Mouse (Mus musculus): ENCODE results near the gene C3ar1. TPM values are rescaled to one million over a fixed set of nuclear protein-coding genes. Genes with fewer than 3 reads are reported as not detected.
A peak's percentile ranks its signal among the peaks of the same experiment; 100 is the strongest.

The C3ar1 gene
- polyA plus RNA-seq, 1 experiment from 2014 or later, result 2.9 TPM

- Histone ChIP-seq H3K4me1 (ENCODE audit: control insufficient read depth, insufficient read depth, low read length) (no peaks in the 10 kb centered on the region), H3K9me3 (ENCODE audit: control insufficient read depth, low read depth, low read length) (no peaks in the 10 kb centered on the region), H3K36me3 (ENCODE audit: control insufficient read depth, insufficient read depth, low read length) (peaks cover 29% of the 10 kb centered on the region), H3K27me3 (ENCODE audit: control insufficient read depth, insufficient read depth, low read length) (no peaks in the 10 kb centered on the region), H3K4me2 (replicated peaks; ENCODE audit: low read depth, low read length) (no peak overlapping the region), H3K27ac (ENCODE audit: low read length) (no peak overlapping the region), H3K4me3 (ENCODE audit: low read depth, low read length) (no peak overlapping the region), H3K9ac (replicated peaks; ENCODE audit: low read depth, low read length) (no peak overlapping the region)
- ATAC-seq (ENCODE audit: insufficient number of reproducible peaks, insufficient read depth, low FRiP score, low read depth), result no peak
- 43% methylated on average over 6 of the region's 6 CpGs for WGBS
Measured at GRCm38 (mm10) chr6:122843759-122844158, 12.2 kb downstream of the C3ar1 start.

- Histone ChIP-seq H3K9ac (replicated peaks; ENCODE audit: low read depth, low read length) (no peak overlapping the region), H3K27me3 (ENCODE audit: control insufficient read depth, insufficient read depth, low read length) (no peaks in the 10 kb centered on the region), H3K4me3 (ENCODE audit: low read depth, low read length) (no peak overlapping the region), H3K36me3 (ENCODE audit: control insufficient read depth, insufficient read depth, low read length) (peaks cover 51% of the 10 kb centered on the region), H3K9me3 (ENCODE audit: control insufficient read depth, low read depth, low read length) (no peaks in the 10 kb centered on the region), H3K4me1 (ENCODE audit: control insufficient read depth, insufficient read depth, low read length) (no peaks in the 10 kb centered on the region), H3K4me2 (replicated peaks; ENCODE audit: low read depth, low read length) (no peak overlapping the region), H3K27ac (ENCODE audit: low read length) (no peak overlapping the region)
- WGBS, result 89% methylated on average over 5 of the region's 5 CpGs
- ATAC-seq (ENCODE audit: insufficient number of reproducible peaks, insufficient read depth, low FRiP score, low read depth), result no peak
Measured at GRCm38 (mm10) chr6:122837539-122837938, 18.4 kb downstream of the C3ar1 start.

- Histone ChIP-seq H3K27me3 (ENCODE audit: control insufficient read depth, insufficient read depth, low read length) (no peaks in the 10 kb centered on the region), H3K9me3 (ENCODE audit: control insufficient read depth, low read depth, low read length) (no peaks in the 10 kb centered on the region), H3K4me1 (ENCODE audit: control insufficient read depth, insufficient read depth, low read length) (no peaks in the 10 kb centered on the region), H3K36me3 (ENCODE audit: control insufficient read depth, insufficient read depth, low read length) (peaks cover 51% of the 10 kb centered on the region), H3K27ac (ENCODE audit: low read length) (no peak overlapping the region), H3K4me3 (ENCODE audit: low read depth, low read length) (no peak overlapping the region), H3K4me2 (replicated peaks; ENCODE audit: low read depth, low read length) (no peak overlapping the region), H3K9ac (replicated peaks; ENCODE audit: low read depth, low read length) (no peak overlapping the region)
- 98% methylated on average over 3 of the region's 3 CpGs for WGBS
- ATAC-seq (ENCODE audit: insufficient number of reproducible peaks, insufficient read depth, low FRiP score, low read depth), result no peak
Measured at GRCm38 (mm10) chr6:122836974-122837373, 19.0 kb downstream of the C3ar1 start.

GRCm38 (mm10) chr6:122834365-122834764 lies 21.6 kb downstream of the C3ar1 start:
- Histone ChIP-seq H3K27ac (ENCODE audit: low read length) (no peak overlapping the region), H3K4me2 (replicated peaks; ENCODE audit: low read depth, low read length) (no peak overlapping the region), H3K36me3 (ENCODE audit: control insufficient read depth, insufficient read depth, low read length) (peaks cover 37% of the 10 kb centered on the region), H3K9ac (replicated peaks; ENCODE audit: low read depth, low read length) (no peak overlapping the region), H3K27me3 (ENCODE audit: control insufficient read depth, insufficient read depth, low read length) (no peaks in the 10 kb centered on the region), H3K4me3 (ENCODE audit: low read depth, low read length) (no peak overlapping the region), H3K9me3 (ENCODE audit: control insufficient read depth, low read depth, low read length) (no peaks in the 10 kb centered on the region), H3K4me1 (ENCODE audit: control insufficient read depth, insufficient read depth, low read length) (no peaks in the 10 kb centered on the region)
- 60% methylated on average over 4 of the region's 4 CpGs for whole genome bisulfite sequencing
- ATAC-seq (ENCODE audit: insufficient number of reproducible peaks, insufficient read depth, low FRiP score, low read depth), result no peak

GRCm38 (mm10) chr6:122832880-122833279 lies 23.1 kb downstream of the C3ar1 start:
- no peak overlapping the region for H3K9ac ChIP-seq (replicated peaks; ENCODE audit: low read depth, low read length)
- no peaks in the 10 kb centered on the region for H3K9me3 ChIP-seq (ENCODE audit: control insufficient read depth, low read depth, low read length)
- WGBS, result 75% methylated on average over 7 of the region's 7 CpGs
- H3K4me1 ChIP-seq (ENCODE audit: control insufficient read depth, insufficient read depth, low read length), result no peaks in the 10 kb centered on the region
- H3K27ac ChIP-seq (ENCODE audit: low read length), result no peak overlapping the region
- H3K4me2 ChIP-seq (replicated peaks; ENCODE audit: low read depth, low read length), result no peak overlapping the region
- no peak overlapping the region for H3K4me3 ChIP-seq (ENCODE audit: low read depth, low read length)
- no peak for ATAC-seq (ENCODE audit: insufficient number of reproducible peaks, insufficient read depth, low FRiP score, low read depth)
- no peaks in the 10 kb centered on the region for H3K27me3 ChIP-seq (ENCODE audit: control insufficient read depth, insufficient read depth, low read length)
- peaks cover 35% of the 10 kb centered on the region for H3K36me3 ChIP-seq (ENCODE audit: control insufficient read depth, insufficient read depth, low read length)

GRCm38 (mm10) chr6:122828086-122828485 lies 27.9 kb downstream of the C3ar1 start:
- Histone ChIP-seq H3K4me3 (ENCODE audit: low read depth, low read length) (no peak overlapping the region), H3K9ac (replicated peaks; ENCODE audit: low read depth, low read length) (no peak overlapping the region), H3K27me3 (ENCODE audit: control insufficient read depth, insufficient read depth, low read length) (no peaks in the 10 kb centered on the region), H3K4me1 (ENCODE audit: control insufficient read depth, insufficient read depth, low read length) (peaks cover 11% of the 10 kb centered on the region), H3K9me3 (ENCODE audit: control insufficient read depth, low read depth, low read length) (no peaks in the 10 kb centered on the region), H3K27ac (ENCODE audit: low read length) (no peak overlapping the region), H3K4me2 (replicated peaks; ENCODE audit: low read depth, low read length) (no peak overlapping the region), H3K36me3 (ENCODE audit: control insufficient read depth, insufficient read depth, low read length) (peaks cover 4% of the 10 kb centered on the region; the same call in 1 of the 2 replicates)
- 48% methylated on average over 13 of the region's 13 CpGs for WGBS
- ATAC-seq (ENCODE audit: insufficient number of reproducible peaks, insufficient read depth, low FRiP score, low read depth), result no peak

GRCm38 (mm10) chr6:122825923-122826742 lies 29.8 kb downstream of the C3ar1 start:
- H3K9ac ChIP-seq (replicated peaks; ENCODE audit: low read depth, low read length), result peak overlapping the region; percentile 4; the same call in 1 of the 2 replicates
- peak; percentile 94 for ATAC-seq (ENCODE audit: insufficient number of reproducible peaks, insufficient read depth, low FRiP score, low read depth)
- H3K4me1 ChIP-seq (ENCODE audit: control insufficient read depth, insufficient read depth, low read length), result peaks cover 15% of the 10 kb centered on the region
- WGBS, result 1% methylated on average over 29 of the region's 29 CpGs
- peak overlapping the region; percentile 76 for H3K4me2 ChIP-seq (replicated peaks; ENCODE audit: low read depth, low read length)
- peaks cover 3% of the 10 kb centered on the region; the same call in 1 of the 2 replicates for H3K36me3 ChIP-seq (ENCODE audit: control insufficient read depth, insufficient read depth, low read length)
- H3K27me3 ChIP-seq (ENCODE audit: control insufficient read depth, insufficient read depth, low read length), result no peaks in the 10 kb centered on the region
- H3K9me3 ChIP-seq (ENCODE audit: control insufficient read depth, low read depth, low read length), result no peaks in the 10 kb centered on the region
- H3K4me3 ChIP-seq (ENCODE audit: low read depth, low read length), result peak overlapping the region; percentile 29
- peak overlapping the region; percentile 72; the same call in 1 of the 2 replicates for H3K27ac ChIP-seq (ENCODE audit: low read length)

- Histone ChIP-seq H3K9ac (replicated peaks; ENCODE audit: low read depth, low read length) (no peak overlapping the region), H3K36me3 (ENCODE audit: control insufficient read depth, insufficient read depth, low read length) (peaks cover 3% of the 10 kb centered on the region; the same call in 1 of the 2 replicates), H3K9me3 (ENCODE audit: control insufficient read depth, low read depth, low read length) (no peaks in the 10 kb centered on the region), H3K4me1 (ENCODE audit: control insufficient read depth, insufficient read depth, low read length) (peaks cover 23% of the 10 kb centered on the region), H3K27me3 (ENCODE audit: control insufficient read depth, insufficient read depth, low read length) (no peaks in the 10 kb centered on the region), H3K27ac (ENCODE audit: low read length) (no peak overlapping the region), H3K4me2 (replicated peaks; ENCODE audit: low read depth, low read length) (no peak overlapping the region), H3K4me3 (ENCODE audit: low read depth, low read length) (no peak overlapping the region)
- 86% methylated on average over 9 of the region's 9 CpGs for WGBS
- ATAC-seq (ENCODE audit: insufficient number of reproducible peaks, insufficient read depth, low FRiP score, low read depth), result no peak
Measured at GRCm38 (mm10) chr6:122825166-122825565, 30.8 kb downstream of the C3ar1 start.

All from stomach, embryonic 14.5 days (tissue).